Mouse (Mus musculus) myocyte (in vitro differentiated cells): Measurements from ENCODE around the gene Vdac1.

Experiments used
- MAX ChIP-seq: IDR thresholded peaks from one replicate; pipeline ENCODE4 v1.6.1; 2011; ENCODE audit warnings: low read depth, mild to moderate bottlenecking, control low read depth
- POLR2A ChIP-seq: IDR thresholded peaks from one replicate; pipeline ENCODE4 v1.6.1; 2011; ENCODE audit warnings: low read depth, mild to moderate bottlenecking, control low read depth, moderate library complexity; ENCODE audit not compliant: insufficient read length
- POLR2AphosphoS2 ChIP-seq: IDR thresholded peaks from one replicate; pipeline ENCODE4 v1.6.1; 2011; ENCODE audit warnings: low read depth, control low read depth; ENCODE audit not compliant: insufficient read length
- USF1 ChIP-seq: IDR thresholded peaks from one replicate; pipeline ENCODE4 v1.6.1; 2011; ENCODE audit warnings: low read depth, mild to moderate bottlenecking, control low read depth, moderate library complexity

- TF ChIP-seq POLR2A (peak; percentile 56), USF1 (no peak), MAX (peak; percentile 79), POLR2AphosphoS2 (no peak)
Measured at GRCm38 (mm10) chr11:52333616-52334015, 27.0 kb upstream of the Vdac1 start.
